Mouse (Mus musculus): ENCODE measurements at regions not wholly inside any gene's neighbourhood (a gene's known extent, or its start where the extent isn't known, plus 50 kb on each side); places are given as distances from the start of the nearest gene placed in this dataset.

GRCm38 (mm10) chr6:50814936-50815500 is 160.8 kb upstream of the Npvf start:
- ATAC-seq (replicated peaks; ENCODE audit: low FRiP score, low read depth) (no peak), DNase-seq (ENCODE audit: low spot score) (no peak)
- H3K27ac ChIP-seq: no peak overlapping the region
- 64% methylated on average over 10 of the region's 10 CpGs for WGBS
- H3K4me3 ChIP-seq (replicated peaks; ENCODE audit: low read depth, low read length): no peak overlapping the region
- H3K4me2 ChIP-seq (ENCODE audit: low read length): no peak overlapping the region
- TF ChIP-seq CTCF (IDR thresholded peaks at IDR 0.05; ENCODE audit: low read depth): no peak
- H3K9me3 ChIP-seq (replicated peaks; ENCODE audit: low read length): no peaks in the 10 kb centered on the region
- H3K9ac ChIP-seq (ENCODE audit: low read depth, low read length): no peak overlapping the region
- H3K4me1 ChIP-seq (replicated peaks; ENCODE audit: insufficient read depth, low read length): peaks cover 13% of the 10 kb centered on the region; the same call in 1 of the 2 replicates
- no peaks in the 10 kb centered on the region for H3K36me3 ChIP-seq (ENCODE audit: insufficient read depth, low read length)
- H3K27me3 ChIP-seq (ENCODE audit: insufficient read depth, low read length): no peaks in the 10 kb centered on the region

GRCm38 (mm10) chr6:50815579-50815978 is 161.3 kb upstream of the Npvf start:
- H3K4me3 ChIP-seq (replicated peaks; ENCODE audit: low read depth, low read length): no peak overlapping the region
- no peaks in the 10 kb centered on the region for H3K27me3 ChIP-seq (ENCODE audit: insufficient read depth, low read length)
- no peak for TF ChIP-seq CTCF (IDR thresholded peaks at IDR 0.05; ENCODE audit: low read depth)
- no peak for ATAC-seq (replicated peaks; ENCODE audit: low FRiP score, low read depth)
- H3K36me3 ChIP-seq (ENCODE audit: insufficient read depth, low read length): no peaks in the 10 kb centered on the region
- no peak overlapping the region for H3K9ac ChIP-seq (ENCODE audit: low read depth, low read length)
- no peak overlapping the region for H3K4me2 ChIP-seq (ENCODE audit: low read length)
- no peaks in the 10 kb centered on the region for H3K9me3 ChIP-seq (replicated peaks; ENCODE audit: low read length)
- H3K4me1 ChIP-seq (replicated peaks; ENCODE audit: insufficient read depth, low read length): peaks cover 19% of the 10 kb centered on the region; the same call in 1 of the 2 replicates
- 79% methylated on average over 8 of the region's 8 CpGs for WGBS
- no peak overlapping the region for H3K27ac ChIP-seq
- no peak for DNase-seq (ENCODE audit: low spot score)

GRCm38 (mm10) chr6:50817430-50817829 is 163.2 kb upstream of the Npvf start:
- WGBS: 35% methylated on average over 10 of the region's 10 CpGs
- peak; percentile 60 for DNase-seq (ENCODE audit: low spot score)
- TF ChIP-seq CTCF (IDR thresholded peaks at IDR 0.05; ENCODE audit: low read depth): no peak
- no peaks in the 10 kb centered on the region for H3K27me3 ChIP-seq (ENCODE audit: insufficient read depth, low read length)
- H3K4me2 ChIP-seq (ENCODE audit: low read length): no peak overlapping the region
- H3K4me3 ChIP-seq (replicated peaks; ENCODE audit: low read depth, low read length): no peak overlapping the region
- ATAC-seq (replicated peaks; ENCODE audit: low FRiP score, low read depth): no peak; the same call in 1 of the 2 replicates
- no peaks in the 10 kb centered on the region for H3K9me3 ChIP-seq (replicated peaks; ENCODE audit: low read length)
- no peak overlapping the region for H3K9ac ChIP-seq (ENCODE audit: low read depth, low read length)
- no peak overlapping the region; the same call in 1 of the 2 replicates for H3K27ac ChIP-seq
- H3K4me1 ChIP-seq (replicated peaks; ENCODE audit: insufficient read depth, low read length): peaks cover 19% of the 10 kb centered on the region; the same call in 1 of the 2 replicates
- no peaks in the 10 kb centered on the region for H3K36me3 ChIP-seq (ENCODE audit: insufficient read depth, low read length)

GRCm38 (mm10) chr6:50818433-50818832 is 164.2 kb upstream of the Npvf start:
- H3K4me2 ChIP-seq (ENCODE audit: low read length): no peak overlapping the region
- peaks cover 23% of the 10 kb centered on the region for H3K4me1 ChIP-seq (replicated peaks; ENCODE audit: insufficient read depth, low read length)
- ATAC-seq (replicated peaks; ENCODE audit: low FRiP score, low read depth) (no peak), DNase-seq (ENCODE audit: low spot score) (no peak)
- no peaks in the 10 kb centered on the region for H3K9me3 ChIP-seq (replicated peaks; ENCODE audit: low read length)
- TF ChIP-seq CTCF (IDR thresholded peaks at IDR 0.05; ENCODE audit: low read depth): no peak
- peak overlapping the region; percentile 82 for H3K27ac ChIP-seq
- WGBS: 65% methylated on average over 5 of the region's 5 CpGs
- no peak overlapping the region for H3K9ac ChIP-seq (ENCODE audit: low read depth, low read length)
- H3K4me3 ChIP-seq (replicated peaks; ENCODE audit: low read depth, low read length): no peak overlapping the region
- H3K27me3 ChIP-seq (ENCODE audit: insufficient read depth, low read length): no peaks in the 10 kb centered on the region
- no peaks in the 10 kb centered on the region for H3K36me3 ChIP-seq (ENCODE audit: insufficient read depth, low read length)

- ATAC-seq (replicated peaks; ENCODE audit: low FRiP score, low read depth) (peak; percentile 53; the same call in 1 of the 2 replicates), DNase-seq (ENCODE audit: low spot score) (peak; percentile 96)
- peak overlapping the region; percentile 82 for H3K27ac ChIP-seq
- peaks cover 27% of the 10 kb centered on the region for H3K4me1 ChIP-seq (replicated peaks; ENCODE audit: insufficient read depth, low read length)
- H3K9me3 ChIP-seq (replicated peaks; ENCODE audit: low read length): no peaks in the 10 kb centered on the region
- WGBS: 25% methylated on average over 10 of the region's 10 CpGs
- H3K36me3 ChIP-seq (ENCODE audit: insufficient read depth, low read length): no peaks in the 10 kb centered on the region
- no peak overlapping the region for H3K4me3 ChIP-seq (replicated peaks; ENCODE audit: low read depth, low read length)
- H3K4me2 ChIP-seq (ENCODE audit: low read length): no peak overlapping the region
- H3K27me3 ChIP-seq (ENCODE audit: insufficient read depth, low read length): no peaks in the 10 kb centered on the region
- TF ChIP-seq CTCF (IDR thresholded peaks at IDR 0.05; ENCODE audit: low read depth): 0 out of 2 replicates have a peak, but pooled peaks have one; percentile 7
- no peak overlapping the region for H3K9ac ChIP-seq (ENCODE audit: low read depth, low read length)
These were observed 164.8 kb upstream of the Npvf start for GRCm38 (mm10) chr6:50818891-50819541.

GRCm38 (mm10) chr6:50821401-50822235 is 167.4 kb upstream of the Npvf start:
- peaks cover 27% of the 10 kb centered on the region for H3K4me1 ChIP-seq (replicated peaks; ENCODE audit: insufficient read depth, low read length)
- DNase-seq (ENCODE audit: low spot score): peak; percentile 81
- H3K4me3 ChIP-seq (replicated peaks; ENCODE audit: low read depth, low read length): no peak overlapping the region
- 37% methylated on average over 12 of the region's 12 CpGs for WGBS
- no peaks in the 10 kb centered on the region for H3K36me3 ChIP-seq (ENCODE audit: insufficient read depth, low read length)
- peak; percentile 31; the same call in 1 of the 2 replicates for ATAC-seq (replicated peaks; ENCODE audit: low FRiP score, low read depth)
- H3K27me3 ChIP-seq (ENCODE audit: insufficient read depth, low read length): no peaks in the 10 kb centered on the region
- H3K9me3 ChIP-seq (replicated peaks; ENCODE audit: low read length): no peaks in the 10 kb centered on the region
- H3K4me2 ChIP-seq (ENCODE audit: low read length): no peak overlapping the region
- H3K9ac ChIP-seq (ENCODE audit: low read depth, low read length): no peak overlapping the region
- no peak for TF ChIP-seq CTCF (IDR thresholded peaks at IDR 0.05; ENCODE audit: low read depth)
- H3K27ac ChIP-seq: peak overlapping the region; percentile 66
